Mouse (Mus musculus) CH12.LX (cell line): Measurements from ENCODE around the gene Zbtb44. TPM values are rescaled to one million over a fixed set of nuclear protein-coding genes. Genes with fewer than 3 reads are reported as not detected.

Experiments
- DNase-seq: peaks from one replicate; pipeline ENCODE4 v3.0.0-alpha.2; 2013; ENCODE audit errors: extremely low read depth
- H3K27ac ChIP-seq: 2 replicates; pipeline ENCODE4 v1.5.1; 2012; ENCODE audit warnings: low read depth, mild to moderate bottlenecking, control low read depth, moderate library complexity; ENCODE audit not compliant: insufficient read depth
- H3K27me3 ChIP-seq: replicated peaks from 2 replicates; pipeline ENCODE3; 2012; ENCODE audit warnings: inconsistent platforms
- H3K36me3 ChIP-seq, 2 experiments: replicated peaks in 1 of 2; 2 replicates each; pipeline versions ENCODE3 to v1.6.1; 2012; ENCODE audit warnings: inconsistent platforms in 1 of 2, low read length in 1 of 2, mild to moderate bottlenecking in 1 of 2, mixed read lengths in 1 of 2, moderate library complexity in 1 of 2; ENCODE audit not compliant: control insufficient read depth in 1 of 2, insufficient read depth in 1 of 2
- H3K4me1 ChIP-seq, 2 experiments: 2 replicates each; pipeline ENCODE4 v1.6.1; 2012; ENCODE audit warnings: inconsistent platforms in 1 of 2, moderate library complexity in 1 of 2; ENCODE audit not compliant: insufficient read depth in 2 of 2, control insufficient read depth in 1 of 2
- H3K4me2 ChIP-seq: 2 replicates; pipeline ENCODE4 v1.6.1; 2012; ENCODE audit warnings: low read depth, mild to moderate bottlenecking, control low read depth; ENCODE audit not compliant: poor library complexity, insufficient read depth, severe bottlenecking
- H3K4me3 ChIP-seq, 3 experiments: fragments of 150-350 bp in 1 of 3; sonication (generic) in 1 of 3; replicated peaks in 1 of 3; 2 replicates each; pipeline versions ENCODE3 to v1.5.1; 2011 to 2012; ENCODE audit warnings: low read depth in 2 of 3, low read length in 2 of 3, mild to moderate bottlenecking in 2 of 3, moderate library complexity in 2 of 3, control low read depth in 1 of 3, improper control_type of control experiment in 1 of 3, inconsistent platforms in 1 of 3, mixed read lengths in 1 of 3; ENCODE audit not compliant: poor library complexity in 1 of 3
- H3K79me2 ChIP-seq: replicated peaks from 2 replicates; pipeline ENCODE4 v1.6.1; 2012; ENCODE audit warnings: mild to moderate bottlenecking, moderate library complexity; ENCODE audit not compliant: control insufficient read depth, poor library complexity, insufficient read depth, severe bottlenecking; ENCODE audit errors: extremely low read depth
- H3K9ac ChIP-seq: 2 replicates; pipeline ENCODE4 v1.6.1; 2012; ENCODE audit warnings: low read depth, mild to moderate bottlenecking, control low read depth, moderate library complexity; ENCODE audit not compliant: insufficient read depth
- H3K9me3 ChIP-seq: replicated peaks from 2 replicates; pipeline ENCODE3; 2012; ENCODE audit warnings: low read length, inconsistent platforms, mixed read lengths
- CHD2 ChIP-seq: IDR thresholded peaks from 2 replicates; pipeline ENCODE4 v1.6.1; 2011; ENCODE audit warnings: low read length, improper control_type of control experiment
- CTCF ChIP-seq, 2 experiments: IDR thresholded peaks in 1 of 2; conservative IDR thresholded peaks in 1 of 2; 2 replicates each; pipeline ENCODE4 v1.5.1; 2011 to 2012; ENCODE audit warnings: low read depth in 2 of 2, low read length in 2 of 2, improper control_type of control experiment in 1 of 2, inconsistent platforms in 1 of 2, mild to moderate bottlenecking in 1 of 2, moderate library complexity in 1 of 2
- E2F4 ChIP-seq: IDR thresholded peaks from 2 replicates; pipeline ENCODE4 v1.6.1; 2011; ENCODE audit warnings: low read depth, low read length, improper control_type of control experiment; ENCODE audit not compliant: insufficient replicate concordance
- ETS1 ChIP-seq: conservative IDR thresholded peaks from 2 replicates; pipeline ENCODE4 v1.6.1; 2012; ENCODE audit warnings: low read depth, mild to moderate bottlenecking, inconsistent platforms, low read length, improper control_type of control experiment, moderate library complexity
- MAFK ChIP-seq: IDR thresholded peaks from 2 replicates; pipeline ENCODE4 v1.6.1; 2011; ENCODE audit warnings: low read length, improper control_type of control experiment; ENCODE audit not compliant: insufficient replicate concordance
- MXI1 ChIP-seq: IDR thresholded peaks from 2 replicates; pipeline ENCODE4 v1.6.1; 2011; ENCODE audit warnings: mild to moderate bottlenecking, low read depth, low read length, improper control_type of control experiment
- POLR2A ChIP-seq: IDR thresholded peaks from 2 replicates; pipeline ENCODE4 v1.6.1; 2011; ENCODE audit warnings: low read depth, mild to moderate bottlenecking, improper control_type of control experiment, low read length
- POLR2AphosphoS2 ChIP-seq: IDR thresholded peaks from 2 replicates; pipeline ENCODE4 v1.6.1; 2011; ENCODE audit warnings: low read depth, low read length, improper control_type of control experiment
- RAD21 ChIP-seq: IDR thresholded peaks from 2 replicates; pipeline ENCODE4 v1.6.1; 2011; ENCODE audit warnings: low read depth, mild to moderate bottlenecking, low read length, improper control_type of control experiment, moderate library complexity
- SIN3A ChIP-seq: IDR thresholded peaks from 2 replicates; pipeline ENCODE4 v1.6.1; 2012; ENCODE audit warnings: low read length, improper control_type of control experiment, inconsistent platforms
- SMC3 ChIP-seq: IDR thresholded peaks from 2 replicates; pipeline ENCODE4 v1.6.1; 2011; ENCODE audit warnings: low read depth, low read length, improper control_type of control experiment
- TBP ChIP-seq: conservative IDR thresholded peaks from 2 replicates; pipeline ENCODE4 v1.6.1; 2011; ENCODE audit warnings: low read depth, low read length, improper control_type of control experiment
- TCF12 ChIP-seq: IDR thresholded peaks from 2 replicates; pipeline ENCODE4 v1.6.1; 2014; ENCODE audit warnings: low read depth, mild to moderate bottlenecking, inconsistent platforms, low read length, improper control_type of control experiment
- UBTF ChIP-seq: IDR thresholded peaks from 2 replicates; pipeline ENCODE4 v1.6.1; 2012; ENCODE audit warnings: low read depth, mild to moderate bottlenecking, inconsistent platforms, low read length, improper control_type of control experiment, moderate library complexity
- USF1 ChIP-seq: IDR thresholded peaks from 2 replicates; pipeline ENCODE4 v1.6.1; 2014; ENCODE audit warnings: low read depth, mild to moderate bottlenecking, inconsistent platforms, low read length, improper control_type of control experiment
- ZC3H11A ChIP-seq: IDR thresholded peaks from 2 replicates; pipeline ENCODE4 v1.6.1; 2012; ENCODE audit warnings: low read depth, mild to moderate bottlenecking, inconsistent platforms, low read length, improper control_type of control experiment
- ZNF384 ChIP-seq: IDR thresholded peaks from 2 replicates; pipeline ENCODE4 v1.6.1; 2012; ENCODE audit warnings: low read depth, low read length, improper control_type of control experiment, inconsistent platforms
- dilution Hi-C: fragments of 300-500 bp; cut with MboI; formaldehyde crosslinking; loops from 2 replicates; pipeline ENCODE4 v1.14.3; 2020; ENCODE audit warnings: low sequenced_read_pairs; ENCODE audit not compliant: extremely low pct_unique_long_range_greater_than_20kb, extremely low pct_ligation_motif_present
- in situ Hi-C: fragments of 300-500 bp; cut with MboI; formaldehyde crosslinking; loops from 3 replicates; pipeline ENCODE4 v1.14.3; 2019; ENCODE audit warnings: low sequenced_read_pairs, low pct_ligation_motif_present, low pct_unique_long_range_greater_than_20kb, mixed read lengths
- polyA plus RNA-seq: library from polyadenylated mRNA; unstranded; fragments of >175 nt; gene quantifications from 2 replicates; pipeline ENCODE4 v1.2.1, GENCODE M21; 2012; ENCODE audit warnings: low read depth; ENCODE audit not compliant: insufficient read length
- total RNA-seq, 2 experiments: library from RNA; depleted of rRNA; stranded (reverse); fragments of 300-350 nt in 1 of 2; fragments of >200 nt in 1 of 2; gene quantifications; 2 replicates each; pipeline ENCODE4 v1.2.3; 2012 to 2014

Zbtb44 gene
- total and polyA plus RNA-seq, 3 experiments, result 9.1 to 14.3 (median 14.0) TPM

- no peak overlapping the region for H3K4me3 ChIP-seq
- DNase-seq, result no peak
- no peak for TF ChIP-seq SIN3A
- TF ChIP-seq USF1, result no peak
- TF ChIP-seq CHD2, result no peak
- TF ChIP-seq TBP, result no peak
- TF ChIP-seq ZC3H11A, result no peak
- TF ChIP-seq RAD21, result no peak
- TF ChIP-seq MXI1, result no peak
- no peak for TF ChIP-seq SMC3
- TF ChIP-seq POLR2AphosphoS2, result no peak
- no peak for TF ChIP-seq ZNF384
- no peak for TF ChIP-seq E2F4
- H3K27me3 ChIP-seq, result no peaks in the 10 kb centered on the region
- no peaks in the 10 kb centered on the region for H3K79me2 ChIP-seq
- H3K9ac ChIP-seq, result no peak overlapping the region
- in situ Hi-C loops, result no loop called here
- no peak overlapping the region for H3K4me2 ChIP-seq
- H3K36me3 ChIP-seq, result peaks cover 0 to 43% of the 10 kb centered on the region in 2 experiments
- no peaks in the 10 kb centered on the region for H3K9me3 ChIP-seq
- no peak overlapping the region for H3K27ac ChIP-seq
- peaks cover 4 to 5% of the 10 kb centered on the region in 2 experiments; a peak in 2 of 4 replicates for H3K4me1 ChIP-seq
- dilution Hi-C loops, result no loop called here
Measured at GRCm38 (mm10) chr9:31092111-31092832, 61.8 kb downstream of the Zbtb44 start.

GRCm38 (mm10) chr9:31092833-31093195 is 62.4 kb downstream of the Zbtb44 start:
- no peak for DNase-seq
- H3K36me3 ChIP-seq, result peaks cover 0 to 49% of the 10 kb centered on the region in 2 experiments
- H3K79me2 ChIP-seq, result no peaks in the 10 kb centered on the region
- in situ Hi-C loops (no loop called here), dilution Hi-C loops (no loop called here)
- H3K9ac ChIP-seq, result no peak overlapping the region
- peaks cover 4 to 5% of the 10 kb centered on the region in 2 experiments; a peak in 2 of 4 replicates for H3K4me1 ChIP-seq
- H3K4me2 ChIP-seq, result no peak overlapping the region
- H3K27me3 ChIP-seq, result no peaks in the 10 kb centered on the region
- H3K27ac ChIP-seq, result no peak overlapping the region
- TF ChIP-seq CTCF (conservative IDR thresholded peaks at IDR 0.05 in 1 of 2, IDR thresholded peaks at IDR 0.05 in 1 of 2; ENCODE audit: low read depth in 2 of 2, low read length in 2 of 2) (no peak), UBTF (no peak), TCF12 (no peak), POLR2A (no peak), POLR2AphosphoS2 (no peak), MAFK (no peak), ETS1 (no peak)
- no peaks in the 10 kb centered on the region for H3K9me3 ChIP-seq
- H3K4me3 ChIP-seq, result no peak overlapping the region
